Mouse (Mus musculus): ENCODE data around the gene Pdilt. TPM values are rescaled to one million over a fixed set of nuclear protein-coding genes. Genes with fewer than 3 reads are reported as not detected.

Pdilt gene
- not detected for polyA plus RNA-seq (2014; fragmentation: Illumina TruSeq; extraction: RNeasy Lipid Tissue Mini Kit (QIAGEN cat#74804); ENCODE audit: low read depth, low replicate concordance)

DNA sequence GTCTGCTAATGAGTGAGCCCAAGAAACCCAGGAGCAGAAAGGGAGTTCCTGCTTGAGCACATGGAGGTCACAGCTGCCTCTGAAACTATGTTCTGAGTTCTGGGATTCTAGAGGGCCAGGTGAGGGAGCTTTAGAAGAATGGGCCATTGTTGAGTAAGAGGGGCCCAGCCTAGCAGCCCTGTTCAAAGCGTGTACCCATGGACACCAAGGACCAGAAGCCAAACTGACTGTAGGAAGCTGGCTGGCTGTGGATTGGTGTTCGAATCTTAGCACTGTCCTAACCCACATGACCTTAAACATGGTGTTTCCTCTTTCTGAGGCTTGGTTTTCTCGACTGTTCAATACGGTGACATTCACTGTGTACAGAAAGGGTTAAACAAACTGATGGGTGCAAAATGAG, at the start of gene Pdilt:
TSS of gene Pdilt (minus strand) at position 101 of the 400 bp plus-strand sequence.

DNA sequence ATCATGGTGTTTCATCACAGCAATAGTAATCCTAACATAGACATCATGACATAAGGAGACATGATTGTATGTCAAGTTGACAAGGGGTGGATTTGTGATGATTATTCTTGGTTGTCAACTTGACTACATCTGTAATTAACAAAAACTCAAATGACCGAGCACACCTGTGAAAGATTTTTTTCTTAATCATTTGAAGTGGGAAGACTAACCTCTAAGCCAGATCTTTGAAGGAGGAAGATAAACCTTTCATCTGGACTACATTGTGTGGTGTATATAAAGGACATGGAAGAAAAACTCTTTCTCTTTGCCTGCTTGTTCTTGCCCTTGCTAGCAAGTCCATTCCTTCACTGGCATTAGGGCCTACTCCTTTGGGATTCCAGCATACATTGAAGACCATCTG, 30.8 kb upstream of the Pdilt start, which contains the start of gene Acsm2:
TSS of gene Acsm2 (plus strand) at position 301 of the 400 bp plus-strand sequence.

DNA sequence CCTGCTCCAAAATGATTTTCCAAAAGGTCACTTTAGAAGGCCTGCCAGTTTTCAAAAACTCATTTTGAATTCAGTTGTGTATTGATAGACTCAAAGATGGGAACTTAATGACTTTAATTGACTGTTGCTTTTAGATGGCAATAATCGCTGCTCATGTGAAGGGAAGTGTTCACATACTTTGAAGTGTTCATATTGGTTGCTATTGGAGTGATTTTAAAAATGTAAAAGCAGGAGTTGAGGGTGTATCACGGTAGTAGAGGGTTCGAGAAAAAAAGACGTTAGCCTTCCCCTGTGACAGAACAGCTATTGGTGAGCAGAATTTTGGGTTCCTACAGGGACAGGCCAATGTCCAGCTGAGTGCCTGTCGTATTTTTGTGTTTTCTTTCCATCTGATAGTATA, 4.1 kb downstream of the Pdilt start, which contains the start of gene Acsm5:
TSS of gene Acsm5 (plus strand) at position 301 of the 400 bp plus-strand sequence.

DNA sequence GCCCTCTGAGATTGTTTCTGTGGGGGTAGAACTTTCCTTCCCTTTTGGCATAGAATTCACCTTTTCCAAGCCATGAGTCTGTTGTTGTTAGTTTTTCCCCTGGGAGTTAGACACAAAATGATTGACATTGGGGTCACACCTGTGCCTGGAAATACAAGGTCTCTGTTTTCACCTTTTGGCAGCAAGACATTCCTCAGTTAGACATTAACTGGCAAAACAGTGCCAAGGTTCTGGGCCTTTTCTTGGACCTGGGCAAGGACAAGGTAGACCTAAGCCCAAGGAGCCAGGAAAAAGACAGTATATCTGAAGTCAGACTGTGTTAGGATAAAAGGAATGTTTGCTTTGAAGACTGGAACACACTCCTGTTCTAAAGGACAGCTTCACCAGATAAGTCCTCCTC, 44.0 kb downstream of the Pdilt start, which contains the start of gene Umod:
TSS of gene Umod (minus strand) at position 27 of the 400 bp plus-strand sequence.

DNA sequence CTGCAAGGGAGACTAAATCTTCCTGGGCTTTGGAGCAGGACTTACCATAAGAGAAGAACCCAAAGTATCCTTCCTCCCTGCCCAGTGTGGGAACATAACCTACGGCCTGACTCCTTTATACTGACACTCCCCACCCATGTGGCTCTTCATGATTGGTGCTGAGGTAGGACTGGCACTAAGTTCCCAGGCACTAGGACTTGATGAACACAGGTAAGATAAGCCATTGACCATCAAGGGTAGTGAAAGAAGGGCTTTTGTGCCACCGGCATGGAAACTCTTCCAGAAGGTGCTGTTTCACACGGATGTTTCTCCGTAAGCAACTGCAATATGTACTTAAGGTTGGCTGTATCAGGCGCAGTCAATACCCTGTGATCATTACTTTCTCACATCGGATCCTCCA, 64.1 kb downstream of the Pdilt start, which contains the start of gene Gp2:
TSS of gene Gp2 (minus strand) at position 101 of the 400 bp plus-strand sequence.

Other genes with a start within 250 kb of the Pdilt start
- gene Gp2, start 64.2 kb downstream of the Pdilt start, polyA plus RNA-seq (2014; fragmentation: Illumina TruSeq; extraction: RNeasy Lipid Tissue Mini Kit (QIAGEN cat#74804); ENCODE audit: low read depth, low replicate concordance) = not detected
- not detected for gene Umod, start 44.2 kb downstream of the Pdilt start, polyA plus RNA-seq (2014; fragmentation: Illumina TruSeq; extraction: RNeasy Lipid Tissue Mini Kit (QIAGEN cat#74804); ENCODE audit: low read depth, low replicate concordance)
- gene Acsm5, start 4.0 kb downstream of the Pdilt start, polyA plus RNA-seq (2014; fragmentation: Illumina TruSeq; extraction: RNeasy Lipid Tissue Mini Kit (QIAGEN cat#74804); ENCODE audit: low read depth, low replicate concordance) = 1.1 TPM
- gene Acsm2, start 30.9 kb upstream of the Pdilt start, polyA plus RNA-seq (2014; fragmentation: Illumina TruSeq; extraction: RNeasy Lipid Tissue Mini Kit (QIAGEN cat#74804); ENCODE audit: low read depth, low replicate concordance) = not detected
- not detected for gene Acsm1, start 83.5 kb upstream of the Pdilt start, polyA plus RNA-seq (2014; fragmentation: Illumina TruSeq; extraction: RNeasy Lipid Tissue Mini Kit (QIAGEN cat#74804); ENCODE audit: low read depth, low replicate concordance)
- gene Acsm4, start 166.5 kb upstream of the Pdilt start, polyA plus RNA-seq (2014; fragmentation: Illumina TruSeq; extraction: RNeasy Lipid Tissue Mini Kit (QIAGEN cat#74804); ENCODE audit: low read depth, low replicate concordance) = not detected
- gene Thumpd1, start 197.3 kb upstream of the Pdilt start, polyA plus RNA-seq (2014; fragmentation: Illumina TruSeq; extraction: RNeasy Lipid Tissue Mini Kit (QIAGEN cat#74804); ENCODE audit: low read depth, low replicate concordance) = 66.9 TPM
- gene Acsm3, start 237.4 kb upstream of the Pdilt start, polyA plus RNA-seq (2014; fragmentation: Illumina TruSeq; extraction: RNeasy Lipid Tissue Mini Kit (QIAGEN cat#74804); ENCODE audit: low read depth, low replicate concordance) = 137 TPM